Mouse (Mus musculus): ENCODE data around the gene Fam53a. TPM values are rescaled to one million over a fixed set of nuclear protein-coding genes. Genes with fewer than 3 reads are reported as not detected.

Gene Fam53a
- polyA plus RNA-seq, 2 experiments from 2014 or later = 23.2 to 28.0 TPM

Other genes starting within 250 kb of the Fam53a start
- not detected for gene Nkx1-1, start 195.7 kb downstream of the Fam53a start, polyA plus RNA-seq (2017; shearing (Covaris generic))
- gene Gm9903, start 290 bp upstream of the Fam53a start, polyA plus RNA-seq (2017; shearing (Covaris generic)) = under 1 TPM; 0.62 to 0.64 TPM
- 100 to 1,000 TPM; 182 to 187 TPM for gene Slbp, start 22.9 kb upstream of the Fam53a start, polyA plus RNA-seq (2017; shearing (Covaris generic))
- 10 to 100 TPM; 51.6 to 56.2 TPM for gene Tacc3, start 28.5 kb upstream of the Fam53a start, polyA plus RNA-seq (2017; shearing (Covaris generic))
- gene Tmem129, start 28.8 kb upstream of the Fam53a start, polyA plus RNA-seq (2017; shearing (Covaris generic)) = 10 to 100 TPM; 26.9 to 27.1 TPM
- gene Fgfr3, start 92.0 kb upstream of the Fam53a start, polyA plus RNA-seq (2017; shearing (Covaris generic)) = under 1 TPM in 1 of 2 experiments, not detected in 1; 0.11 TPM
- gene Letm1, start 153.2 kb upstream of the Fam53a start, polyA plus RNA-seq (2017; shearing (Covaris generic)) = 10 to 100 TPM; 18.0 to 22.2 TPM
- 10 to 100 TPM; 17.2 to 17.8 TPM for gene Nsd2, start 191.1 kb upstream of the Fam53a start, polyA plus RNA-seq (2017; shearing (Covaris generic))

Measured in activated CD4-positive, CD25-positive, alpha-beta regulatory T cell, adult 4 months (primary cell).